Mouse (Mus musculus): ENCODE data around the gene Ciita.
A peak's percentile ranks its signal among the peaks of the same experiment; 100 is the strongest.

The Ciita gene

GRCm38 (mm10) chr16:10551592-10551991 lies 71.7 kb downstream of the Ciita start:
- DNase-seq (ENCODE audit: low spot score): no peak

GRCm38 (mm10) chr16:10553858-10554257 lies 74.0 kb downstream of the Ciita start:
- DNase-seq (ENCODE audit: low spot score): no peak

GRCm38 (mm10) chr16:10559991-10560390 lies 80.1 kb downstream of the Ciita start:
- DNase-seq (ENCODE audit: low spot score): no peak

- DNase-seq (ENCODE audit: low spot score): peak; percentile 66
Observed at GRCm38 (mm10) chr16:10565278-10565885, 85.5 kb downstream of the Ciita start.

- DNase-seq (ENCODE audit: low spot score): no peak
Observed at GRCm38 (mm10) chr16:10567153-10567552, 87.3 kb downstream of the Ciita start.

GRCm38 (mm10) chr16:10569809-10570395 lies 90.0 kb downstream of the Ciita start:
- no peak for DNase-seq (ENCODE audit: low spot score)

- peak; percentile 66 for DNase-seq (ENCODE audit: low spot score)
Observed at GRCm38 (mm10) chr16:10570708-10571107, 90.8 kb downstream of the Ciita start.

GRCm38 (mm10) chr16:10571820-10572219 lies 92.0 kb downstream of the Ciita start:
- DNase-seq (ENCODE audit: low spot score): no peak

GRCm38 (mm10) chr16:10574936-10575335 lies 95.1 kb downstream of the Ciita start:
- no peak for DNase-seq (ENCODE audit: low spot score)

- DNase-seq (ENCODE audit: low spot score): no peak
Observed at GRCm38 (mm10) chr16:10575915-10576314, 96.1 kb downstream of the Ciita start.

GRCm38 (mm10) chr16:10577548-10577947 lies 97.7 kb downstream of the Ciita start:
- no peak for DNase-seq (ENCODE audit: low spot score)
